Mouse (Mus musculus): ENCODE results near the gene Crim1. TPM values are rescaled to one million over a fixed set of nuclear protein-coding genes. Genes with fewer than 3 reads are reported as not detected.
A peak's percentile ranks its signal among the peaks of the same experiment; 100 is the strongest.
"Not testable (repeated sequence)": the region's sequence is repeated elsewhere in the genome, so short reads cannot be mapped to it uniquely, and the experiment has no call there.

Crim1 gene
- total RNA-seq, 2 experiments from 2014 or later: 5.0 to 6.6 TPM

DNA sequence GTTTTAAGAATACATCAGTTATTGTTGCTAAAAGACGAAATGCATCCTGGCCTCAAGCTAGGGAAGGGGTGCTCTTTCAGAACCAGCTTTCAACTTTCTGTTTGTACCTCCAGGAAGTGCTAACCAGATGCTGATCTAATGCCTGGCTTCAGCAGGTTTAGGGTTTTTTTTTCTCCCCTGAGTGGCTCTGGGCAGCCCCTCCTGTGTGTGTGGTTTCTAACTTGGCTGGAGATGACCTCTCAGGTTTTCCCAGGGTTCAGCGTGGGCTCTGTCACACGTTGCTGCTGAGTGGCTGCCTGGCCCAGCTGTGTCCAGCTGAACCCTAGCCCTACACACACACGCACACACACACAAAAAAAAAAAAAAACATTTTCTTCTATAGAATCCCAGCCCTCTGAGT lies 45.4 kb downstream of the Crim1 start:
- ATAC-seq (replicated peaks; ENCODE audit: low FRiP score, low TSS enrichment, poor library complexity, severe bottlenecking): 0 out of 2 replicates have a peak, but pooled peaks have one; percentile 19

DNA sequence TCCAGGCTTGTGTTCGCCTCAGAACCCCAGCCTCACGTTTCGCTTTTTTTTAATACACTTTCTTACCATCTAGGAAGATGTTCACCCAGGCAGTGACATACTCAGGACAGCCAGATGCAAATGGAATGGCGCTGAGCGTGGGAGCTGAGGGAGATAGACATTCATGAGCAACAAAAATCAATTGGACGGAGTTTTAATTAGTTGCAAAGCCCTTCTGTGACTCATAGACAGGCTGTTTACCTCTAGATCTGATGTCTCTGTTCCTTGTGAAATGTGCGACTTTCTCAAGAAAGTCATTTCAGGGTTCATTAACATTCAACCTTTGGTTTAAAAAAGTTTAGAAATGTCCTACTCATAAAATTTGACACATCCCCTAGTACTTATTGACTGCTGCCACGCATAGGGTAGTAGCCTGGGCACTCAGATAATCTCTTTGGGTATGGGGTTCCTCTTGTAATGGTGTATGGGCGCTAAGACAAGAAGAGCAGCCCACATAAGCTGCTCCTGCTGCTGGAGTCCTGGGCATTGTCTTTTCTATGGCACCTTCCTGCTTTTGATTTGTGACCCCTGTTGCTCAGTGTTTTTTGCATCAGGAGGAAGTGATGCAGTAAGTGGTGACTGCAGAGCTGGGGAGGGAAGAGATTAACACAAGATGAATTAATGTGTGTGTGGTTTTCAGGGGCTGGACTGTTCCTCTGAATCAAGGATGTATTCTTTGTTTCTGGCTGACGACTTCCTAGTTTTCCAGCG lies 46.8 kb downstream of the Crim1 start:
- ATAC-seq (replicated peaks; ENCODE audit: low FRiP score, low TSS enrichment, poor library complexity, severe bottlenecking): peak; percentile 52; the same call in 1 of the 2 replicates

DNA sequence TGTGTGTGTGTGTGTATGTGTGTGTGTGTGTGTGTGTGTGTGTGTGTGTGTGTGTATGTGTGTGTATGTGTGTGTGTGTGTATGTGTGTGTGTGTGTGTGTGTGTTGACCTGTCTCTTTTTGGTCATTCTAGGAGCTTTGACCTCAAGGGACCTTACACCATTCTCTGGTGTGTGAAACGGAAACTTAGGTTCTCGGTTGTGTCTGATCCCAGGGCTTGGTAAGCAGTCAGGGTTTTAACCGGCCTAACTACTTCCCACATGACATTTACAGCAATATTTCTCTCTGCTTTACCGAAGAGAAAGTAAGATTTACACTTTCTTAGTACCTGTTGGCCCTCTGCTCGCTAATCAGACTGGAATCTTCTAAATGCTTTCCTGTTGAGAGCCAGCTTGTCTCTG lies 48.1 kb downstream of the Crim1 start:
- 0 out of 2 replicates have a peak, but pooled peaks have one; percentile 2 for ATAC-seq (replicated peaks; ENCODE audit: low FRiP score, low TSS enrichment, poor library complexity, severe bottlenecking)

DNA sequence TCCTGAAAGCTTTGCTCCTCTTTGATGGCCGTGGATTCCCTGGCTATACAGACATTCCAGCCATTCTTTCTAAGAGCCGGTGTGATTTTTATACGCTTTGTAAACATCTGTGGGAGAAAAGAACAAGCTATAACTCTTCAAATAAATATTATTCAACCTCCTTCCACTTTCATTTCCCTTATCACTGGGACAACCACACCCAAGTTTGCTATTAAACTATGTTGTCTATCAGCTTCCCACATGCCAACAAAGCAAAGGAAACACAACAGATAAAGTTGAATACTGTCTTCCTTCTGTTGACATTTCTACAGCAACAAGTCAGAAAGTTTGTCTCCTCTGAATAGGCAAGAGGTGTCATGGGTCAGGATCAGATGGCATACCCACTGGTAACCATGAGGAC lies 48.9 kb downstream of the Crim1 start:
- peak; percentile 83 for ATAC-seq (replicated peaks; ENCODE audit: low FRiP score, low TSS enrichment, poor library complexity, severe bottlenecking)

DNA sequence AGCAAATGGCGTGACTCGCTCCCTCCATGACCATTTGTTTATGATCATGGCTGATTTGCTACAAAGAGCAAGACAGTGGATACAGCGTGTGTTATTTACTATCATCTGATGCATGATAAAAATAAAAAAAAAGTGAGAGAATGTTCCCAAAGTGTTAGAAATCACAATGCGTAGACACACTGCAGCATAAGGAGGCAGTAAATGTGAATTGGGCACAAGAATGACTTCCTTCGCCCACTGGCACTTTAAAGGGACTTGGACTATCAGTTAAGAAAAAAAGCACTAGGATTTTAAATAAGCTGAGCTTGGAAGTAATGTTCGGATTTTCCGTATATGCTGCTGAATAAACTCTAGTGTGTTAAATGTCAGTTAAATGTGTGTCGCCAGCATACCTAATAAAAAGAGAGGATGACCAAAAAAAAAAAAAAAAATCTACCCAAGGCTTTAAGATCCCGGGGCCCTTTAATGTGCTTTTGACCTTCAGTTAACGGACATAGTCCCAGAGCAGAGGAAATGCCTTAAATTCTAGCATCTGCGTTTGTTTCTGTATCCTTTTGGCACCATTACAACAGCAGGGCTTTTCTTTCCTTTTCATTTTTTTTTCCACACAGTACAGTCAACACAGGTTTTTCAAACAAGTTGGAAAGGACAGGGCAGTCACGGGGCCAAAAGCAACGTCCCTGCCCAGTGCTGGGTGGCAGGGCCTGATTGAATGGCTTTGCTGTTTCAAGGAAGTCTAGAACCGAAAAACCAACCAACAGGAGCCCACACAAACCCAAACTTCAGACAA lies 50.3 kb downstream of the Crim1 start:
- ATAC-seq (replicated peaks; ENCODE audit: low FRiP score, low TSS enrichment, poor library complexity, severe bottlenecking): no peak

DNA sequence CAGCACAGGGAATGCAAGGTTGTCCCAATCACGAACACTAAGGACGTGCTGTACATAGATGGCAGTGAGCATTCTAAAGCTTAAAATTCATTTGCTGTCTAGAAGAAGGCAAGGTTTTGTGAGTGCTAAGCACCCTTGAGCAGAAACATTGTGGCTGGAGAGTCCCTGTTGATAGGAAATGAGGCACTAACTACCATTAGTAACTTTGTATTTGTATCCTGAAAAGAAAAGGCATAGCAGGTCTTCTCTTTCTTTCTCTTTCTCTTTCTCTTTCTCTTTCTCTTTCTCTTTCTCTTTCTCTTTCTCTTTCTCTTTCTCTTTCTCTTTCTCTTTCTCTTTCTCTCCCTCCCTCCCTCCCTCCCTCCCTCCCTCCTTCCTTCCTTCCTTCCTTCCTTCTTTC lies 53.5 kb downstream of the Crim1 start:
- not testable (repeated sequence) for ATAC-seq (replicated peaks; ENCODE audit: low FRiP score, low TSS enrichment, poor library complexity, severe bottlenecking)

DNA sequence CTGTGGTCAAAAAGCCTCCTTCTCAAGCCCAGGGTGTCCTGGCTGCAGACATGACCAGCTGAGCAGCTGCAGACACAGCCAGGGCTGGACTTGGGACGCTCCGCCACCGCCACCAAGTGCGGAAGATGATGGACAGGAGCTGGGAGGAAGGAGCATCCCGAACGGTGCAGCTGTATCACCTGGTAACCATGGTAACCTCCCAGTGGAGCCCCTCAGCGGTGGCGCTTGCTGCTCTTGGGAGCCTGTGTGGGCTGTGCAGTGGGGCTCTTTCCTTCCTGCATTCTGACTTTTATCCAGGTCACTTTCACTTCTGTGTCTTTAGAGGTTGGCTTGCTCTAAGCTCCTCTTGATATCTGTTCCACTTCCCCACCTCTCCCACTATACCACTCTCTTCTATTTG lies 54.2 kb downstream of the Crim1 start:
- ATAC-seq (replicated peaks; ENCODE audit: low FRiP score, low TSS enrichment, poor library complexity, severe bottlenecking): no peak

DNA sequence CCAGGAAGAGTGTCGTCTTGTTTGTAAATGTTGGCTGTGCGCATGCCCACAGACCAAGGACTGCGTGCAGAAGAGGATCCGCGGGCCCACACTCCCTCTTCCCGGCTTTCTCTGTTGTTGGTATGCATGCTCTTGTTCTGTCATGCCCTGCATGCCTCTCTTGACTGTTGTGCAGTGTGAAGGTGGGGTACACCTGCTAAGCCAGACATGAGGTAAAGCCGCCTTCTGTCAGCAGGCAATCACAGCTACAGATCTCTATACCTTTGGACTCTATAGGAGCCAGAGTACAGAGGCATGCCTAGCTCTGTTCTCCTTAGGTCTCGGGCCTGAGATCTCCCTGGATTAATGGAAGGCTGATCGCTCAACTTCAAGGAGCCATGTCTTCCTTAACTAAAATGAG lies 55.7 kb downstream of the Crim1 start:
- ATAC-seq (replicated peaks; ENCODE audit: low FRiP score, low TSS enrichment, poor library complexity, severe bottlenecking): no peak

DNA sequence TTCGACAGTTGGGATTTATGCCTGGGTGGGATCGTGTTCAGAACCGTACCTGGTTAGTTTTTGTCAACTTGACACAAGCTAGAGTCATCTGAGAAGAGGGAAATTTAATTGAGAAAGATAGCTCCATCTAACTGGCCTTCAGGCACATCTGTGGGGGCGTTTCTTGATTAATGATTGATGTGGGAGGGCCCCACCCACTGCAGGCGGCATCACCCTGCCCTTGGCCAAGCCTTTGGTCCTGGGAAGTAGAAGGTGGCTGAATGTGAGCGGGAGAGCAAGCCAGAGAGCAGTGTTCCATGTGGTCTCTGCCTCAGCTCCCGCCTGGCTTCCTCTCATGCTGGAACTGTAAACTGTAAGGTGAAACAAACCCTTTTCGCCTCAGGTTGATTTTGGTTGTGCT lies 56.5 kb downstream of the Crim1 start:
- 0 out of 2 replicates have a peak, but pooled peaks have one; percentile 47 for ATAC-seq (replicated peaks; ENCODE audit: low FRiP score, low TSS enrichment, poor library complexity, severe bottlenecking)

DNA sequence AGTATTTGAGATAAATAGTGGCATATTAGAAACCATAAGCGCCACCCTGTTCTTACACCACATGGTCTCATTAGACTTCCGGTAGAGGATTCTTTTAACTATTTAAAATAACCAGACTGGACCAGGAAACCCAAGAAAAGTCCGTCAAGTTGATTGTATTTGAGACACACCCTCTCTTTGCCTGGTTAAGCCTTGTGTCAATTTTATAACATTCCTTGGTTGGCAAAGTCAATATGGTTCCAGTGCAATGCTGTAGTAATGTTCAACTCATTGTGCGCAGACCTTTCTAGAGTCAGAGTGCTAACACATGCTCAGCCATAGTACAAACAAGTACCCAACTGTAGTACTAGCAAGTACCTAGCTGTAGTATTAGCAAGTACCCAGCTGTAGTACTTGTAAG lies 61.6 kb downstream of the Crim1 start:
- no peak for ATAC-seq (replicated peaks; ENCODE audit: low FRiP score, low TSS enrichment, poor library complexity, severe bottlenecking)

DNA sequence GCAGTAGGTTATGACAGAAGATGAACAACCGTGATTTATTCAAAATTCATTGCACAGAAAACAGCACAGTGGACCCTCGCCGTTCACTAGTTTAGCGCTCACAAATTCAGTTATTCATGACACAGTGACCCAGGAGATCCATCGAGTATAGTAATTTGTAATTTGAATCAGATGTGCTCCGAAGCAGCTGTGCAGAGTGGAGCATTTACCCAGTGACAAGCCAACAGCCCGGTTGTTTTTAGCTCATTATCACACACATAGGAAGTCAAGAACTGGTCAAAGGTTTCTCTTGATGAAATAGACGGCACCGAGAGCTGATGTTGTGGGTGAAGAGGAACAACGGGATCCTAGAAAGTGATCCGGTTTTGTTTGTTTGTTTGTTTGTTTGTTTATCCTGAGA lies 64.1 kb downstream of the Crim1 start:
- no peak for ATAC-seq (replicated peaks; ENCODE audit: low FRiP score, low TSS enrichment, poor library complexity, severe bottlenecking)

DNA sequence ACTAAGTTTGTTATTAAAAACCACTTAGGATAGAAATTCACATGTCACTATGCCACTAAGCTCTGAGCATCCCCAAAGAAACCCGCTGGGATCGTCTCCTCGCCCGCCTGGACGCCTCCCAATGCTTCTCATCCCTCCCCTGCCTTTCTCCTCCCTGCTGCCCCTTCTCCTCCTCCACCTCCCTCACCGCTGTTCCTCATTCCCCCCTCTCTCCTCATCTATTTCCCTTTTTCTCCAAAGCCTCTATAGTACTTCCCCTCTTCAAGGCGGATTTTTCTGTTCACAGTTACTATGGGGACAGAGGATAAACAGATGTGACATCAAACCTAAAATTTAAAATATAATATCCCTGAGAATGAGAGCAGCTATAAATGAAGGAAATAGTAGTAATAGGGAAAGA lies 65.1 kb downstream of the Crim1 start:
- no peak for ATAC-seq (replicated peaks; ENCODE audit: low FRiP score, low TSS enrichment, poor library complexity, severe bottlenecking)

DNA sequence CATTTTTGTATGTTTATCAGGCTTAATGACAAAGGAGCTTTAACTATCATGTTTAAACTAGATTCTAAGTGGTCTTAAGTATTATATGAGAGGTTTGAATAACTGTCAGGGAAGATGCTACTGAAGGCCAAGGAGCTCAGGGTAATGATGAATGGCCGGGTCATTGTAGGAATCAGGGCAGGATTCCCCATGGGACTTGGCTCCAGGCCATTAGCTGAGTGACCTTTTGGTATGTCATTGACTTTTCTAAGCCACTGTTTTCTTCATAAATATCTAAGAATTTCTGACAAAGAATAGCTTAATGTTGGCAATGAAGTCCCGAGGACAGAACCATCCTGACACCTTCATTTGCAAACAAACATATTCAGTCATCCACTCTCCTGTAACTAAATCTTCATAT lies 66.2 kb downstream of the Crim1 start:
- no peak for ATAC-seq (replicated peaks; ENCODE audit: low FRiP score, low TSS enrichment, poor library complexity, severe bottlenecking)

DNA sequence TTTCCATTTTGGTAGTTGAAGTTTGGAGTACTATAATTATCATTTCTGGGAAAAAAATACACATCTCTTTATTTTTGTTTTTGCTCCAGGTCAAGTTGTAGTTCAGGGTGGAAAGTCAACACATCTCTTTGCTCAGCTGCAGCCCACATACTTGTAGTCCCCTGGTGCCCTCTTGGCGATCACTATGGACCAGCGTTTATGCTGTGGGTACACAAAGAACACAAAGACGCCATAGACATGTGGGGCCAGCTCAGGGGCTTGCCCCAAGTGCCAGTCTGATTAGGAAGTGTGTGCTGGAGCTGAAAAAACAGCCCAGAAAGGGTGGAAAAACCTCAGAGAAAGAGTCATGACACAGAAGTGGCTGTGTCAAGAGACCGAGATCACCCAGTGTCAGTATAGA lies 68.5 kb downstream of the Crim1 start:
- ATAC-seq (replicated peaks; ENCODE audit: low FRiP score, low TSS enrichment, poor library complexity, severe bottlenecking): no peak

DNA sequence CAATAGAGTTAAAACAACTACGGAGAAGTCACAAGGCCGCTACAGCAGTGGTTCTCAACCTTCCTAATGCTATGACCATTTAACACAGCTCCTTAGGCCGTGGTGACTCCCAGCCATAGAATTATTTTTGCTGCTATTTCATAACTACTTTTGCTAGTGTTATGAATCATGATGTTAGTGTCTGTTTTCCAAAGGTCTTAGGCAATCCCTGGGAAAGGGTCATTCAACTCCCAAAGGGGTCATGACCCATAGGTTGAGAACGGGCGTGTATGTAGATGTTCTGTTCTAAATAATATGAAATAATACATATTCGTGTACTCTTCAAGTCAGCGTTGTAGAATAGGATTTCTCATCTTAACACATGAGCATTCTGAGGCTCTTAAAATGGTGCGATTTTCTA lies 69.3 kb downstream of the Crim1 start:
- ATAC-seq (replicated peaks; ENCODE audit: low FRiP score, low TSS enrichment, poor library complexity, severe bottlenecking): no peak

DNA sequence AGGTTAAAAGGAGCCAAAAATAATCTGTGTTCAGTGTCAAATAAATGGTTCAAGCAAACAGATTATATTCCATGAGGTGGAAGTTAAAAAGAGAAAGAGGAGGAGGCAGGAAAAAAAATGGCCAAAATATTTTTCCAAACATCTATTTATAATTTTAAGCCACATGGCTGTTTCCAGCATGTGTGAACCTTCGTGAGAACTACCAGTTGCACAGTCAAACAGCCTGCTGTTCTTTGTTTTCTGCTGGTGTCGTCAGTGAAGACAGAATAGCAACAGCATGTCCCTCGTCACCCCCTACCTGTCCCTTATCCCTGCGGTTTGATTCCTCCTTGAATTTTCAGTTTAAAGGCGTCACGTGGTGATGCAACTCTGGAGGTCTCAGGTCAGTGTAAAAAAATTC lies 70.0 kb downstream of the Crim1 start:
- ATAC-seq (replicated peaks; ENCODE audit: low FRiP score, low TSS enrichment, poor library complexity, severe bottlenecking): no peak

DNA sequence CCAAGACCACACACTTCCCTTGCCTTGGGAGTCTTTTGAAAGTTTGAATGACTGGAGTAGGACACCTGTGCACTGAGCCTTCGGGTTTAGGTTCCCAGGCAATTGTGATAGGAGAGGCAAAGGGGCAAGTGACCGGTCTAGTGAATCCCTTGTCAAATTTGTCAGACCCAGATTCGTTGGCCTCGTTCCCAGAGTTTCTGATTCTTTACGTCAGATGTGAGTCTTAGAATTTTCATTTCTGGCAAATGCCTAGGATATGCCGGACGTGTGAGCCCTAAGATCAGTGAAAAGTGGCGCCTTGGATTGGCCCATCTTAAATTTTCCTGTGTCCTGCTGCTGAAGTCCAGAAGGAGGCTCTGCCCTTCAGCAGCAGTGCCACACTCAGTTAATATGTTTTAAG lies 71.7 kb downstream of the Crim1 start:
- no peak for ATAC-seq (replicated peaks; ENCODE audit: low FRiP score, low TSS enrichment, poor library complexity, severe bottlenecking)

DNA sequence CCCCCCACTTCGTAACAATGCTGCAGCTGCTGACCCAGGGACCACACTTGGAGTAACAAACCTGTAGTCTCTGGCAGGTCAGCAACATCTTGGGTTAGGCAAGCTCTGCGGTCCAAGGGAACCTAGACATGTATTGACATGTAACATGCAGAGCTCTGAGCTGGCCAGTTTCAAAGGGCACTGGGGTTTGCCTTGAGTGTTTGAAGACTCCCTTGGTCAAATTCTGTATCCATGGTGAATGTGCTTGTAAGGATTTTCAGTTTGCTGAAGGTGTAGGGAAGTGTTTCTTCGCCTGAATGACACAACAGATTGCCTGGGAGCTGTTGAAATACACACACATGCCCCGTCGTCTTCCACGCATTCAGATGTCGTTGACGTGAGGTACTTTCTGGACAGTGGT lies 72.1 kb downstream of the Crim1 start:
- ATAC-seq (replicated peaks; ENCODE audit: low FRiP score, low TSS enrichment, poor library complexity, severe bottlenecking): no peak

DNA sequence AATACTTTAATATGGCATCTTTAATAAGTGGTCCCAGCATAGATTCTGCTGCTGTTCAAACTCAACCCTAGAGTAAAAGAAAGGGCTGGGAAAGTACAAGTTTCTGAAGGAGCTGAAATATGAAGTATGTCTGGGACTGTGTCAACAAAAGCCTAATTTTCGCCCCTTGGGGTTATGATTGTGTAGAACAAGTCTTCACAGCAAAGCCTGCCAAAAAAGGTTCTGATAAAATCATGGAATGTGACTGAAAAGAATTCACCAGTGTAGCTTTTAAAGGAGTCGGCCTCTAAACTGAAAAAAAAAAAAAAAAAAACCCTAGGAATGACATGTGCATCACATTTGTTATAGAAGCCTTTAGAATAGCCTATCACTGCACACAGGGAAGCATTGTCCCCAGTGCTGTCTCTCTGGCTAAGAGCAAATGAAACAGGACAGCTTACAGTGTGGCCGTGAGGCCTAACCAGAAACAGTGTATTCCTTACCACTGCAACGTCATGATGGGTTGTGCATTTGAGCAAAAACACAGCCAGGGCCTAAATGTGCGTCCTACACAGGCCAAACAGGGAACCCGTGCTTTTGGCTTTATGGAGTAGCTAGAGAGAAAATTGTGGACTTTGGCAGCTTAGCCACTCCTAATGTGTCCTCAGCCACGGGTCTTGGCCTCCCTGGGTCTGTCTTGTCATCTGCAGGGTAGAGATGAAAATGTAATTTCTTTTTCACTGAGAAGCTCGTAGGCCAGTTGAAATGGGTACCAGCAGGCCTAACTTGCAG lies 72.8 kb downstream of the Crim1 start:
- no peak for ATAC-seq (replicated peaks; ENCODE audit: low FRiP score, low TSS enrichment, poor library complexity, severe bottlenecking)

DNA sequence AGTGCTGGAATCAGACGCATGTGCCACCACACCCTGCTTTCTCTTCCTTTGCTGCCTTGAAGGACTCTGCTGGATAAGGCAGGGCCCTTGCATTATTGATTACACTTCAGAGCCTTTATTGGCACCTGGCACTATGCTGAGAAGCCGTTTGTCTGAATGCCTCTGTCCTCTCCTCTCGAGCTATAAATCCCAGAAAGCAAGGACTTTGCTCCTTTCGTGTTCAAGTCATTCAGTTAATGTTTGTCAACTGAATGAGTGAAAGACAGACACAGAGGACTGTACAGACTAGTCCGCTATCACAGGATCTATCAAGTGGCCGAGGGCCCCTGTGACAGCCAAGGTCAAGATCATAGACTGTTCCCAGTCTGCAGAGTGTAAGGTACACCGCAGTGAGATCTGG lies 73.8 kb downstream of the Crim1 start:
- ATAC-seq (replicated peaks; ENCODE audit: low FRiP score, low TSS enrichment, poor library complexity, severe bottlenecking): no peak
